Mouse (Mus musculus) liver, embryonic 14.5 days (tissue): Measurements from ENCODE around the gene Ltc4s. TPM values are rescaled to one million over a fixed set of nuclear protein-coding genes. Genes with fewer than 3 reads are reported as not detected.

Experiments used
- ATAC-seq: fragments of 200-750 bp; cut with Nextera tagmentation; 2 replicates; pipeline ENCODE4 v1.8.0; 2017; ENCODE audit warnings: moderate number of reproducible peaks, mild to moderate bottlenecking, moderate library complexity; ENCODE audit not compliant: insufficient read depth
- DNase-seq, 3 experiments: peaks; one replicate each; pipeline ENCODE4 v3.0.0-alpha.2; 2012 to 2013; ENCODE audit warnings: low read depth in 3 of 3, low spot score in 3 of 3
- H3K27ac ChIP-seq: fragments of 300-500 bp; sonication (generic); 2 replicates; pipeline ENCODE4 v1.5.1; 2014; ENCODE audit warnings: moderate library complexity, mild to moderate bottlenecking, control low read depth, inconsistent platforms
- H3K27me3 ChIP-seq: fragments of 300-500 bp; sonication (generic); 2 replicates; pipeline ENCODE4 v1.6.1; 2014; ENCODE audit warnings: mild to moderate bottlenecking, low read length, moderate library complexity; ENCODE audit not compliant: control insufficient read depth, insufficient read depth
- H3K36me3 ChIP-seq: fragments of 300-500 bp; sonication (generic); replicated peaks from 2 replicates; pipeline ENCODE4 v1.6.1; 2014; ENCODE audit warnings: low read depth; ENCODE audit not compliant: control insufficient read depth, insufficient read depth
- H3K4me1 ChIP-seq, 2 experiments: fragments of 200-500 bp in 1 of 2; fragments of 300-500 bp in 1 of 2; sonication (generic) in 1 of 2; replicated peaks; 2 replicates each; pipeline ENCODE4 v1.6.1; 2012 to 2014; ENCODE audit warnings: antibody characterized with exemption in 1 of 2, inconsistent platforms in 1 of 2, low read length in 1 of 2; ENCODE audit not compliant: control insufficient read depth in 2 of 2, insufficient read depth in 2 of 2
- H3K4me2 ChIP-seq: fragments of 300-500 bp; sonication (generic); 2 replicates; pipeline ENCODE4 v1.6.1; 2014; ENCODE audit warnings: low read depth, mild to moderate bottlenecking, control low read depth, moderate library complexity
- H3K4me3 ChIP-seq, 2 experiments: fragments of 200-500 bp in 1 of 2; fragments of 300-500 bp in 1 of 2; sonication (generic) in 1 of 2; 2 replicates each; pipeline ENCODE4 v1.5.1; 2012 to 2014; ENCODE audit warnings: low read depth in 2 of 2, low read length in 2 of 2, mild to moderate bottlenecking in 2 of 2, control low read depth in 1 of 2, inconsistent platforms in 1 of 2, moderate library complexity in 1 of 2; ENCODE audit not compliant: insufficient read depth in 1 of 2
- H3K9ac ChIP-seq: fragments of 300-500 bp; sonication (generic); replicated peaks from 2 replicates; pipeline ENCODE4 v1.6.1; 2014; ENCODE audit warnings: mild to moderate bottlenecking, control low read depth, moderate library complexity
- H3K9me3 ChIP-seq: fragments of 300-500 bp; sonication (generic); 2 replicates; pipeline ENCODE4 v1.6.1; 2016; ENCODE audit warnings: low read length, mixed read lengths; ENCODE audit not compliant: control insufficient read depth
- CTCF ChIP-seq: IDR thresholded peaks from 2 replicates; pipeline ENCODE4 v1.5.1; 2016; ENCODE audit warnings: antibody characterized with exemption, low read depth, control low read depth
- EP300 ChIP-seq: IDR thresholded peaks from 2 replicates; pipeline ENCODE4 v1.6.1; 2016; ENCODE audit warnings: antibody characterized with exemption, low read depth
- WGBS: fragments of 180-500 bp; shearing (Covaris S2); extraction: QIAGEN DNeasy Blood & Tissue Kit; methylation state at CpG from one replicate; pipeline ENCODE4 v1.1.7; 2014; ENCODE audit not compliant: insufficient replicate concordance; 5-methylcytosine and 5-hydroxymethylcytosine counted together
- polyA plus RNA-seq, 2 experiments: library from polyadenylated mRNA; depleted of rRNA in 1 of 2; stranded (reverse) in 1 of 2; unstranded in 1 of 2; fragments of >200 nt; fragmentation: Nextera tagmentation in 1 of 2; extraction: Ambion mirVana in 1 of 2; gene quantifications; 2 replicates each; pipeline versions ENCODE4 v1.2.1 to v1.2.3; 2012 to 2014

Gene Ltc4s
- polyA plus RNA-seq, 2 experiments: 0.54 to 0.83 TPM

DNA sequence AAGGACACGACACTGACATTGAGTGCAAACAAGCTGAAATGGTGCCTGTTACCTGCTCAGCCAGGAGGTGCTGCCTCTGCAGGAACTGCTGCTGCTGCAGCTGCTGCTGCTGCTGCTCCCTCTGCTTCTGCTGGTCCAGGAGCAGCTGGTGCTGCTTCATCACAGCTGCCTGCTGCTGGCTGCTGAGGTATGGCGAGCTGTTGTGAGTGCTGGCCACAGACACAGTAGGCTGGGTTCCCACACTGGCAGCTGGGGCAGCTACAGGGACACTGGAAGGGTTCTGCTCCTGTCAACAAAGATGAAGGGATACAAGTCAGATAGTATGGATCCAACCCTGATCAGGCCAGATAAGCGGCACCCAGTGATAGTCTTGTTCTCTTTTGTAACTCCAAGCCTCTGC lies 24.8 kb upstream of the Ltc4s start:
- TF ChIP-seq CTCF: no peak
- TF ChIP-seq EP300: no peak
- 73% methylated on average over 3 of the region's 3 CpGs for WGBS

DNA sequence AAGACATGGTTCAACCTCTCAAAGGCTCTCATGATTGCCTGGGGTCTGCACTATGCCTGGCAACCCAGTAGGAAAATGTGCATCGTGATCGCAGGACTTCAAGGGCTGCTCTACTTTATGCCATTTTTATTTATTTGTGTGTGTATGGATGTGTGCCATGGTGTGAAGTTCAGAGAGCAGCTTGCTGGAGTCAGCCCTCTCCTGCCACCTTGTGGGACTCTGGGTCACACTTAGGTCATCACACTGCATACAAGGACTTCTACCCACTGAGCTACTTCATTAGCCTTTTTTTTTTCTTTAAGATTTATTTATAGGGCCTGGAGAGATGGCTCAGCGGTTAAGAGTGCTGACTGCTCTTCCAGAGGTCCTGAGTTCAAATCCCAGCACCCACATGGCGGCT lies 23.6 kb upstream of the Ltc4s start:
- Histone ChIP-seq H3K36me3 (peaks cover 43% of the 10 kb centered on the region), H3K4me1 (no peaks in the 10 kb centered on the region), H3K9ac (no peak overlapping the region), H3K27me3 (no peaks in the 10 kb centered on the region), H3K9me3 (no peaks in the 10 kb centered on the region), H3K4me2 (no peak overlapping the region), H3K4me3 (no peak overlapping the region), H3K27ac (no peak overlapping the region)
- ATAC-seq (no peak), DNase-seq (no peak)
- 77% methylated on average over 4 of the region's 4 CpGs for WGBS
- TF ChIP-seq EP300: no peak
- TF ChIP-seq CTCF: peak; percentile 59

More for the DNA sequence above, 24.8 kb upstream of the Ltc4s start:
- H3K27me3 ChIP-seq: no peaks in the 10 kb centered on the region
- H3K27ac ChIP-seq: no peak overlapping the region
- no peak for ATAC-seq
- H3K4me3 ChIP-seq: no peak overlapping the region
- peaks cover 38% of the 10 kb centered on the region for H3K36me3 ChIP-seq
- no peaks in the 10 kb centered on the region for H3K9me3 ChIP-seq
- no peak overlapping the region for H3K9ac ChIP-seq
- DNase-seq: no peak
- H3K4me1 ChIP-seq: no peaks in the 10 kb centered on the region
- H3K4me2 ChIP-seq: no peak overlapping the region

DNA sequence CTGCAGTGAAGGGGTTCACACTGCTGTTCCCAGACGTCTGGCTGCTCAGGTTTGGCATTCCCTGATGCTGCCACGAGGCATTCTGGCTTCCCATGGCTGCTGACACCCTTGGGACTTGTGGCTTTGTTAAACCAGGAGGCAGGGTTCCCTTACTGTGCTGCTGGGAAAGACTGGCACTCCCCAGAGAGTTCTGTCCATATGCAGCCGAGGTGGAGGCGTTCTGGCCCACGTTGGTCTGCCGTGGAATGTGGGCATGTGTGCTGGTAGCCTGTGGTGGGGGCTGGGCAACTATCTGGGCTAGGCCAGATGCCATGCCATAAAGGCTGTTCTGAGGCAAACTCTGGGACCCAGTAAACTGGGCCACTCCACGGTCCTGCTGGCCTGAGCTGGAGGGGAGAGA lies 19.9 kb upstream of the Ltc4s start:
- Histone ChIP-seq H3K9me3 (no peaks in the 10 kb centered on the region), H3K4me3 (no peak overlapping the region), H3K27ac (no peak overlapping the region), H3K4me1 (no peaks in the 10 kb centered on the region), H3K36me3 (peaks cover 33% of the 10 kb centered on the region), H3K9ac (no peak overlapping the region), H3K27me3 (no peaks in the 10 kb centered on the region), H3K4me2 (no peak overlapping the region)
- no peak for DNase-seq
- ATAC-seq: no peak
- TF ChIP-seq EP300 (no peak), CTCF (no peak)
- 77% methylated on average over 7 of the region's 7 CpGs for WGBS

DNA sequence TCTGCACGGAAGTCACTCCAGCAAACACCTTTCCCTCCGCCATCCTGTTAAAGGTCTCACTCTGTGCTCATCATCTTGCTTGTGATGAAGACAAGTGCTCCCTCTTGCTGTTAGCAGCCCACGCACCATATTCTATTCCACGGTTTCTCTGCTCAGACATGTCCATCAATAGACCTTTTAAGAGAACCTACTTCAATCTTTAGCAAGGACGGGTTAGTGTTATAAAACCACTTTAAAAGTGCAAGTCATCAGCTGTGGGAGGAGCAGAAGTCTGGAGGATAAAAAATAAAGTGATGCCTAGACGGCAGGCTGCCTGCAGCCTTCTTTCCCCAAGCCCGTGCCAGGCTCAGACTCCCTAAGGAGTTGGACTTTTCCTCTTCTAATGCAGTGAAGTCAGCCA lies 18.2 kb upstream of the Ltc4s start:
- ATAC-seq (no peak), DNase-seq (no peak)
- WGBS: 60% methylated on average over 7 of the region's 7 CpGs
- TF ChIP-seq CTCF (no peak), EP300 (no peak)
- H3K27me3 ChIP-seq: no peaks in the 10 kb centered on the region
- no peak overlapping the region for H3K4me3 ChIP-seq
- peaks cover 17% of the 10 kb centered on the region for H3K36me3 ChIP-seq
- no peak overlapping the region for H3K4me2 ChIP-seq
- H3K4me1 ChIP-seq: no peaks in the 10 kb centered on the region
- H3K9me3 ChIP-seq: no peaks in the 10 kb centered on the region
- no peak overlapping the region for H3K9ac ChIP-seq
- no peak overlapping the region for H3K27ac ChIP-seq

DNA sequence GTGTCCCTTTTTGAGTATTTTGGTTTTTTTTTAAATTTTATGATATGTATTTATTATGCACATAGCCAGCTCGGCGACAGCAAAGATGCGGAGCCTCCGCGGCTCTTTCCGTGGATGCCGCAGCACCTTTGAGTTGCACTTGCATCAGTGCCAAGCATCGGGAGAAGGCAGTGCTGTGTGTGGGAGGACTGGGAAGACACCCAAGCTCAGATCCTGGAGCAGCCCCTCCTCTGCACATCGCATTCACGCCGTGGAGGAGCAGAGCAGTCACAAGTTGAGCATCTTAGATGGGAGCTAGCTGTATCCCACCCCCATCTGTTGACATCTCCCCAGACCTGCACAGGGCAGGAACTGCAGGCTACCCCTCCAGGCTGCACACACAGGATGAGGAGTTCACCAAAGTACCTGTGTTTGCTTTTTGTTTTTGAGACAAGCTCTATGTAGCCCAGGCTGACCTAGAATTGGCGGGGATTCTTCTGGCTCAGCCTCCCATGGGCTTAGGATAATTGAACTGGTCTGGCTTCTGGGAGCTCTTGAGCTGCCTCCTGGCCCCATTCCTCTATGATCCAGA lies 15.7 kb upstream of the Ltc4s start:
- no peaks in the 10 kb centered on the region for H3K4me1 ChIP-seq
- 86% methylated on average over 12 of the region's 12 CpGs for WGBS
- ATAC-seq (no peak), DNase-seq (no peak)
- no peak overlapping the region for H3K27ac ChIP-seq
- TF ChIP-seq EP300 (no peak), CTCF (no peak)
- H3K27me3 ChIP-seq: no peaks in the 10 kb centered on the region
- no peak overlapping the region for H3K4me3 ChIP-seq
- no peaks in the 10 kb centered on the region for H3K9me3 ChIP-seq
- no peak overlapping the region for H3K9ac ChIP-seq
- H3K4me2 ChIP-seq: no peak overlapping the region
- H3K36me3 ChIP-seq: peaks cover 9% of the 10 kb centered on the region
